Mouse (Mus musculus) mesoderm, embryonic 11.5 days (tissue): ENCODE measurements at regions not wholly inside any gene's neighbourhood (a gene's known extent, or its start where the extent isn't known, plus 50 kb on each side); places are given as distances from the start of the nearest gene placed in this dataset.
"Not testable (repeated sequence)": the region's sequence is repeated elsewhere in the genome, so short reads cannot be mapped to it uniquely, and the experiment has no call there.

ENCODE experiments used
- DNase-seq: peaks from one replicate; pipeline ENCODE4 v3.0.0-alpha.2; 2012; ENCODE audit warnings: low read depth, low spot score

DNA sequence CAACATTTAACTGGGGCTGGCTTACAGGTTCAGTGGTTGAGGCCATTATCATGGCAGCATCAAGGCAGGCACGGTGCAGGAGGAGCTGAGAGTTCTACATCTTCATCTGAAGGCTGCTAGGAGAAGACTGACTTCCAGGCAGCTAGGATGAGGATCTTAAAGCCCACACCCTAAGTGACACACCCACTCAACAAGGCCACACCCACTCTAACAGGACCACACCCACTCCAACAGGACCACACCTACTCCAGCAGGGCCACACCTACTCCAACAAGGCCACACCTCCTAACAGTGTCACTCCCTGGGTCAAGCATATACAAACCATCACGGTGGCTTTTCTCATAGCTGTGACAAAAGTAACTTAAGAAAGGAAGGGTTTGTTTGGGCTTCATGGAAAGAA lies 68.0 kb upstream of the Med13l start:
- not testable (repeated sequence) for DNase-seq

DNA sequence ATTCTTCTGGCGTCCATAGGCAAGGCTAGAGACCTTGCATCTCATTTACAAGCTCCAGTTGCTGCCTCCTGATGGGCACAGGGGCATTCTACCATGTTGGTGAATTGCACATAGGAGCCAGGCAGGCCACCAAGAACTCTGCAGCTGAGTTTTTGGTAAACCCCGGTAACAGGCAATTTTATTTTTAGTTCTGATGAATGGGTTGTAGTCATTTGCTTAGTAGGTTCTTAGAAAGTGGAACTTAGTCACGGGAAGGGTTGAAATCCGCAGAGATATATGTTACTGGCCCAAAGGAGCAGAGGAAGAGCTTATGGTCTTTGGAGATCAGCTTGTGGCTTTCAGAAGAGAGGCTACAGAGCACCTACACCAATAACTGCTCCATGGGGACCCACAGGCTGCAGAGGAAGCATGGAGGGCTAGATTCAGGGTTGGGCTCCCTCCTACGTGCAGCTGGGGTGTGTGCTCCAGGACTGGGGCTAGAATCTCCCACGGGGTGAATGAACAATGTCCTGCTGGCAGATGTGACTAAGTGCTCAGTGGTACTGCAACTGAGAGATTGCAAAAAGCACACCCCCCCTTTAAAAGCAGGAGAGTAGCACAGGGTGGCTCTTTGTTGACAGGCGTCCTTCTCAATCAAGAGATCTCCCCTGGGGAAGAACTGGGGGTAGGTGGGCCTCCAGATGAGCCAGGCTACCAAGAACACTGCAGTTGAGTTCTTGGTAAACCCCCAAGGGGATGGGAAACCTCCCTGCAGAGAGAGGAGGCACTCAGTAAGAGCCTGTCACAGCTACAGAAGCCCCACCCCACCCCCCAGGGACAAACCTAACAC lies 65.6 kb upstream of the Med13l start:
- no peak for DNase-seq

DNA sequence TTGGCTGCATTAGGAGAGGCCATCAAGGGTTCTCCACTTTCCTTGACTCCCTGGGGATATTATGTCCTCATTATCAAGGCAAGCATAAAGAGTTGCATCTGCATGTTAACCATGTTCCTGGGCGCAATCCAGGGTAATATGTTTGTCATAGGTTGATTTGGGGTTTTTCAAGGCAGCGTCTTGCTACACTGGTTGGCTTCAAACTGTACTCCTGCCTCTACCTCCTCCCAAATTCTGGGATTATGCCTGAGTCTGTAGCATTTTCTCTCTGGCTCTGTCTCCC lies 65.1 kb upstream of the Med13l start:
- no peak for DNase-seq

DNA sequence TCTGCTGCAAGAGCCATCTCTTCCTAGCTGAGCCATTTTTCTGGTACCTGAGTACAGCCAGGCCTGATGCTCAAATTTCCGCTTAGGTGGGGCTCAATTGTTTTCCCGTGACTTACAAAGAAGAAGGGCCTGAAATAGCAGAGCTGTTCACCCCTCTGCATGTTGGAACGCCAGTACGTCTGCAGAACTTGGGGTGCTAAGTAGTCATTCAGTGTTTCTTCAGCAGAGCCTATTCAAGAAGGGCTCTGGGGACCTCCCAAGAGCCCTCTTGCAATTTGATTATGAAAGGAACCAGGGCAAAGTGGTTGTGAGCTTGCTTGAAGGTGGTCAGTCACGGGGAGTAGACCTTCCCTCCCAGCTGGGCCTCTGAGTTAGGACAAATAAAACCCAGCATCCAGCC lies 58.9 kb upstream of the Med13l start:
- DNase-seq, result no peak

DNA sequence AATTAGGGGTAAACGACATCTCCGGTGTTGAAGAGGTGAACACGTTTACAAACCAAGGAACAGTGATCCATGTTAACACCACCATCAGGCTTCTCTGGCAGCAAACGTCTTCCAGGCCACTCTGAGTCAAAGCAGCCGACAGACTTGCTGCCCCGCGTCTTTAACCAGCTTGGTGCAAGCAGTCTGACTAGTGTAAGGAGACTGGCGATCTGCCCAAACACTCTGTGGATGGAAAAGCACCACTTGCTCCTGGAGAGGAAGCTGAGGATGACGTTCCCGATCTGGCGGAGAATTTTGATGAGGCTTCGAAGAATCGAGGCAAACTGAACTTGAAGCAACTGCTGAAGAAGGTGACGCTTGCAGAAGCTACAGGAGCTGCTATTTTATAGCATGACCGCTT lies 57.5 kb upstream of the Med13l start:
- DNase-seq, result no peak

DNA sequence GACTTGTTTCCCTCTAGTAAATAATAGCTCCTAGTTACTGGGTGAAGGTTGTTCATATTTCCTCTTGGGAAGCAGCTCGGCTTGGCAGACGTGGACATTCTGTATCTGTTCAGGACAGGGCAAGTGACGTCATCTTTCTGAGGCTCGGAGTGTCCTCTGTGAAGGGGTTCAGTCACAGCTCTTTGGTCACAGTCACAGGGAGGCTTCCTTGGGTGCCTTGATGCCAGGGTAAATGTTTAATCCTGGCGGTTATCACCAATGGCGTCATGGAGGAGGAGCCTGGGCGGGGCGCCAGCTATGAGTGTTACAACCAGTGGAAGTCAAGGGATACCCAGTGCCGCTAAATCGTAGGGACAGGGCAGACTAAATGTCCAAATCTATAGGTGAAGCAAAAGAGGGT lies 56.3 kb upstream of the Med13l start:
- no peak for DNase-seq

DNA sequence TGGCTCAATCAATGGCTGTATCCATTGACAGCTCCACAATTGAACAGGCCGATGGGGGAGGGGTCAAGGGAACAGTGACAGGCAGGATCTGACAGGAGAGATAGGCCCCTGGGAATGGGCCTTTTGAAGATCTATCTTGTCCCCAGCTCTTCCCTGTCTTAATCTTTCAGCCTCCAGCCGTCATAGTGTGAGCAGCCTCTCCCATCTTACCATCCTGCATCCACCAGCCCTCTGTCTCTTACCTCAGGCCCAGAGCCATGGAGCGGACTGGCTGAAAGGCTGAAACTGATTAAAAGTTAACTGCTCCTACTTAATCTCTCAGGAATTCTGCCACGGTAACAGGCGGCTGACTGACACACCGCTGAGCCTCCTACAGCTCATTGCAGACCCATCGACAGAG lies 55.6 kb upstream of the Med13l start:
- DNase-seq, result no peak

DNA sequence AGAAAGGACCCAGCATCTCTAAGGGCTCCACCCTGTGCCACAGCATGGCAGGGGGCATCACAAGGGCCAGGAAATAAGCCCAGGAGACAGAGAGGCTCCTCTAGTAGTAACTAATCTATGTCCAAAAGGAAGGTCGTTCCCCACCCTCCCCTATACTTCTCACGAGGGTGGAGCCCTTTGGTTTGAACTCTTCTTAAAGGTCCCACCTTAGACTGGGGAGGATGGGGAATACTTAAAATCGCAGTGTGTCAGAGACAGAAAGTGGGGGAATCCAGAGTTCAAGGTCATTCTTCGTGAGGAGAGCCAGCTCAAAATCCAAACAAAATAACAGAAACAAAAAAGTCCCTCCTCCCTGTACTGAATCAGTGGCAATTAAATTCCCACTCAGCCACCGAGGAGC lies 50.6 kb upstream of the Med13l start:
- no peak for DNase-seq
